Mouse (Mus musculus): Measurements from ENCODE around the gene Sugct. TPM values are rescaled to one million over a fixed set of nuclear protein-coding genes. Genes with fewer than 3 reads are reported as not detected.

Gene Sugct
- total and polyA plus RNA-seq, 2 experiments from 2014 or later, result 1.4 to 2.1 TPM

- Histone ChIP-seq H3K4me1 (ENCODE audit: insufficient read depth) (no peaks in the 10 kb centered on the region), H3K9ac (no peak overlapping the region), H3K4me2 (ENCODE audit: low read depth) (no peak overlapping the region), H3K27ac (ENCODE audit: low read depth, low read length) (no peak overlapping the region), H3K36me3 (ENCODE audit: insufficient read depth) (no peaks in the 10 kb centered on the region), H3K9me3 (ENCODE audit: low read length) (no peaks in the 10 kb centered on the region), H3K27me3 (ENCODE audit: insufficient read depth, low read length) (no peaks in the 10 kb centered on the region), H3K4me3 (ENCODE audit: low read depth, low read length) (no peak overlapping the region)
- DNase-seq, result no peak
- TF ChIP-seq CTCF (IDR thresholded peaks at IDR 0.05; ENCODE audit: low read depth), result no peak
- no peak for ATAC-seq
These were observed 5.9 kb downstream of the Sugct start for GRCm38 (mm10) chr13:17689461-17689860.

- WGBS, result 69% methylated on average over 1 of the region's 1 CpGs
- TF ChIP-seq CTCF (IDR thresholded peaks at IDR 0.05; ENCODE audit: low read depth), result no peak
These were observed 24.2 kb downstream of the Sugct start for GRCm38 (mm10) chr13:17671122-17671521.

GRCm38 (mm10) chr13:17667380-17667779 is 28.0 kb downstream of the Sugct start:
- no peak overlapping the region for H3K9ac ChIP-seq
- H3K4me1 ChIP-seq (ENCODE audit: insufficient read depth), result no peaks in the 10 kb centered on the region
- no peak overlapping the region for H3K4me3 ChIP-seq (ENCODE audit: low read depth, low read length)
- no peak for TF ChIP-seq CTCF (IDR thresholded peaks at IDR 0.05; ENCODE audit: low read depth)
- H3K4me2 ChIP-seq (ENCODE audit: low read depth), result no peak overlapping the region
- ATAC-seq (no peak), DNase-seq (no peak)
- H3K9me3 ChIP-seq (ENCODE audit: low read length), result no peaks in the 10 kb centered on the region
- WGBS, result 89% methylated on average over 1 of the region's 1 CpGs
- H3K27ac ChIP-seq (ENCODE audit: low read depth, low read length), result no peak overlapping the region
- no peaks in the 10 kb centered on the region for H3K27me3 ChIP-seq (ENCODE audit: insufficient read depth, low read length)
- no peaks in the 10 kb centered on the region for H3K36me3 ChIP-seq (ENCODE audit: insufficient read depth)

More at GRCm38 (mm10) chr13:17671122-17671521, 24.2 kb downstream of the Sugct start:
- Histone ChIP-seq H3K27ac (ENCODE audit: low read depth, low read length) (no peak overlapping the region), H3K4me3 (ENCODE audit: low read depth, low read length) (no peak overlapping the region), H3K27me3 (ENCODE audit: insufficient read depth, low read length) (no peaks in the 10 kb centered on the region), H3K9ac (no peak overlapping the region), H3K36me3 (ENCODE audit: insufficient read depth) (no peaks in the 10 kb centered on the region), H3K4me2 (ENCODE audit: low read depth) (no peak overlapping the region), H3K9me3 (ENCODE audit: low read length) (no peaks in the 10 kb centered on the region), H3K4me1 (ENCODE audit: insufficient read depth) (no peaks in the 10 kb centered on the region)
- ATAC-seq (no peak), DNase-seq (no peak)

GRCm38 (mm10) chr13:17642294-17642693 is 53.1 kb downstream of the Sugct start:
- no peak overlapping the region for H3K27ac ChIP-seq (ENCODE audit: low read depth, low read length)
- no peak overlapping the region for H3K9ac ChIP-seq
- no peak overlapping the region for H3K4me2 ChIP-seq (ENCODE audit: low read depth)
- H3K27me3 ChIP-seq (ENCODE audit: insufficient read depth, low read length), result no peaks in the 10 kb centered on the region
- H3K4me3 ChIP-seq (ENCODE audit: low read depth, low read length), result no peak overlapping the region
- H3K9me3 ChIP-seq (ENCODE audit: low read length), result no peaks in the 10 kb centered on the region
- H3K4me1 ChIP-seq (ENCODE audit: insufficient read depth), result no peaks in the 10 kb centered on the region
- TF ChIP-seq CTCF (IDR thresholded peaks at IDR 0.05; ENCODE audit: low read depth), result 0 out of 2 replicates have a peak, but pooled peaks have one; percentile 27
- H3K36me3 ChIP-seq (ENCODE audit: insufficient read depth), result no peaks in the 10 kb centered on the region
- ATAC-seq (no peak), DNase-seq (peak; percentile 4)
- WGBS, result 66% methylated on average over 2 of the region's 2 CpGs

- H3K27ac ChIP-seq (ENCODE audit: low read depth, low read length), result no peak overlapping the region
- H3K4me2 ChIP-seq (ENCODE audit: low read depth), result no peak overlapping the region
- H3K9ac ChIP-seq, result no peak overlapping the region
- no peaks in the 10 kb centered on the region for H3K9me3 ChIP-seq (ENCODE audit: low read length)
- ATAC-seq, result no peak
- no peak for DNase-seq
- H3K27me3 ChIP-seq (ENCODE audit: insufficient read depth, low read length), result no peaks in the 10 kb centered on the region
- no peak for TF ChIP-seq CTCF (IDR thresholded peaks at IDR 0.05; ENCODE audit: low read depth)
- H3K36me3 ChIP-seq (ENCODE audit: insufficient read depth), result no peaks in the 10 kb centered on the region
- H3K4me1 ChIP-seq (ENCODE audit: insufficient read depth), result no peaks in the 10 kb centered on the region
- H3K4me3 ChIP-seq (ENCODE audit: low read depth, low read length), result no peak overlapping the region
These were observed 57.3 kb downstream of the Sugct start for GRCm38 (mm10) chr13:17638008-17638407.

- H3K36me3 ChIP-seq (ENCODE audit: insufficient read depth), result no peaks in the 10 kb centered on the region
- H3K4me3 ChIP-seq (ENCODE audit: low read depth, low read length), result no peak overlapping the region
- ATAC-seq (no peak), DNase-seq (no peak)
- no peak overlapping the region for H3K9ac ChIP-seq
- no peaks in the 10 kb centered on the region for H3K27me3 ChIP-seq (ENCODE audit: insufficient read depth, low read length)
- H3K27ac ChIP-seq (ENCODE audit: low read depth, low read length), result no peak overlapping the region
- WGBS, result 90% methylated on average over 5 of the region's 5 CpGs
- H3K4me1 ChIP-seq (ENCODE audit: insufficient read depth), result no peaks in the 10 kb centered on the region
- no peaks in the 10 kb centered on the region for H3K9me3 ChIP-seq (ENCODE audit: low read length)
- no peak for TF ChIP-seq CTCF (IDR thresholded peaks at IDR 0.05; ENCODE audit: low read depth)
- H3K4me2 ChIP-seq (ENCODE audit: low read depth), result no peak overlapping the region
These were observed 68.2 kb downstream of the Sugct start for GRCm38 (mm10) chr13:17627108-17627507.

GRCm38 (mm10) chr13:17624976-17625375 is 70.4 kb downstream of the Sugct start:
- Histone ChIP-seq H3K4me2 (ENCODE audit: low read depth) (no peak overlapping the region), H3K27ac (ENCODE audit: low read depth, low read length) (no peak overlapping the region), H3K4me1 (ENCODE audit: insufficient read depth) (no peaks in the 10 kb centered on the region), H3K36me3 (ENCODE audit: insufficient read depth) (no peaks in the 10 kb centered on the region), H3K4me3 (ENCODE audit: low read depth, low read length) (no peak overlapping the region), H3K27me3 (ENCODE audit: insufficient read depth, low read length) (no peaks in the 10 kb centered on the region), H3K9ac (no peak overlapping the region), H3K9me3 (ENCODE audit: low read length) (no peaks in the 10 kb centered on the region)
- no peak for ATAC-seq
- DNase-seq, result no peak
- no peak for TF ChIP-seq CTCF (IDR thresholded peaks at IDR 0.05; ENCODE audit: low read depth)

- no peaks in the 10 kb centered on the region for H3K27me3 ChIP-seq (ENCODE audit: insufficient read depth, low read length)
- DNase-seq (no peak), ATAC-seq (no peak)
- no peak overlapping the region for H3K9ac ChIP-seq
- 91% methylated on average over 1 of the region's 1 CpGs for WGBS
- H3K9me3 ChIP-seq (ENCODE audit: low read length), result no peaks in the 10 kb centered on the region
- no peak for TF ChIP-seq CTCF (IDR thresholded peaks at IDR 0.05; ENCODE audit: low read depth)
- no peaks in the 10 kb centered on the region for H3K36me3 ChIP-seq (ENCODE audit: insufficient read depth)
- H3K4me3 ChIP-seq (ENCODE audit: low read depth, low read length), result no peak overlapping the region
- H3K4me2 ChIP-seq (ENCODE audit: low read depth), result no peak overlapping the region
- H3K27ac ChIP-seq (ENCODE audit: low read depth, low read length), result no peak overlapping the region
- H3K4me1 ChIP-seq (ENCODE audit: insufficient read depth), result no peaks in the 10 kb centered on the region
These were observed 89.1 kb downstream of the Sugct start for GRCm38 (mm10) chr13:17606217-17606616.
